Mouse (Mus musculus) right cerebral cortex, postnatal 25 days (tissue): ENCODE results near the gene Tmem232.
"Not testable (repeated sequence)": the region's sequence is repeated elsewhere in the genome, so short reads cannot be mapped to it uniquely, and the experiment has no call there.

Source experiments
- DNase-seq: peaks from one replicate; pipeline ENCODE4 v3.0.0; 2022

The Tmem232 gene

DNA sequence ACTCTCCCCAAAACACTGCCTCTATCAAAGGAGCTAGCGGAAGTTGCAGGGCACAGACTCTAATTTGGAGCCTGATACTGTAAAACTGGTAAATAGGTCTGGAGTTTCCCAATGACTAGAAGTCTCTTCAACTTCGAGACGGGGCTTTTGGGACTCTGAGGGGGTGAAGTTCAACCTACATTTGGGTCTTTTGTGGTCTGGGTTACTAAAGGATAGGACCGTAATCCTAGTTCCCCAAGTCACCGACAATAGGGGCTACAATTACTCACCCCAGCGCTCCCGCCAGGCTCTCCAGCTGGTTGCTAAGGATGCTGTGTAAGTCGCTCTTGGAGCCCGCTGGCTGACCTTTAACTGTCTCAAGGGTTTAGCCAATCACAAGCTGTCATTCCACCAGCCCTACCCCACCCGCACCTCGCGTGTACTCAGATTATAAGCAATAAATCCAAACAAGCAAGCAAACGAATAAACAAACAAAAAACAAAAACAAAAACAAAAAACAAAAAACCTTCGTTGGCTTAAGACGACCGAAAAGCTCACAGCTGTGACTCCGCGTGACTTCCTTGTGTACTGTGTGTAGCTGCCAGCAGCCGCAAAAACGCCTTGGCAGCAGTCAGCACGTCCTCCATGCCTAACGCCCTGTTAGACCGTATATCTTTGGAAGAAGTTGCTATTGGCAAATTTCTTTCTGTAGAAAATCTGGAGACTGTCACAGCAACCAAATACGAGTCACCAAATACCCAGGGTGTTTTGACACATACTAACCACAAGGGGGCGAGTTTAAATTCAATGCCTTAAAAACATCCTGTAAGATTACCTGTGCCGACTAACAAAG lies at the start of gene Tmem232:
TSS of gene Tmem232 (minus strand) at position 342 of the 832 bp plus-strand sequence.
- no peak for DNase-seq

- DNase-seq, result no peak
Observed at GRCm38 (mm10) chr17:65586892-65587291, 46.3 kb upstream of the Tmem232 start.

DNA sequence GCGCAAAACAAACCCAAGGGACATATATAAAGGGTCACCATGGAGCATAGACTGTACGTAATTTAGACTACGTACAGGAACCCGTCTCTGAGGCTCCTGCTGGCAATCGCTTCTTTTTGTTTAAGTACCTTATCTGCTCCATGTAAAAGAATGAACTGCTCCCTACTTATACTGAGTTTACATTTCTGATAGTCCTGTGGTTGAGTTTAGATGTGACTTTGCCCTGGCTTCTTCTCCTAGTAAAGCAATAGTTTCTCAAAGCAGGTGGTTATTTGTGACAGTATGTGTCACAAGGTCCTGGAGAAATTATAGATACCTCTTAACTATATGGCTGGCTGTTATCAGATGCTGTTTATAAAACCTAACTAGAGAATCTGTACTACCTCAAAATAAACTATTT lies 40.9 kb upstream of the Tmem232 start:
- DNase-seq, result no peak

DNA sequence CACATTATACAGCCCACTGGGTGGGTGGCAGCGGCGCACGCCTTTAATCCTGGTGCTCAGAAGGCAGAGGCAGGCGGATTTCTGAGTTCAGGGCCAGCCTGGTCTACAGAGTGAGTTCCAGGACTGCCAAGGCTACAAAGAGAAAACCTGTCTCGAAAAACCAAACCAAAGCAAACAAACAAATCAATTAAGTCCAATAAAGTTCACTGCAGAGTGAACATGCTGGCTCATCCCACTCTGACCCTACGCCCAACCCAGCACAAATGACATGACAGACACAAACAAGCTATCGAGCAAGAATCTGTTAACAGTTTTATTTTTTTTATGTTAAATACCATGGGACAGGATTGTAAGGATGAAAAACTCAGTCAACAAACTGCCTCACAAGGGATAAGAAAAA lies 39.2 kb upstream of the Tmem232 start:
- DNase-seq, result no peak

- DNase-seq, result no peak
Observed at GRCm38 (mm10) chr17:65575339-65575738, 34.8 kb upstream of the Tmem232 start.

DNA sequence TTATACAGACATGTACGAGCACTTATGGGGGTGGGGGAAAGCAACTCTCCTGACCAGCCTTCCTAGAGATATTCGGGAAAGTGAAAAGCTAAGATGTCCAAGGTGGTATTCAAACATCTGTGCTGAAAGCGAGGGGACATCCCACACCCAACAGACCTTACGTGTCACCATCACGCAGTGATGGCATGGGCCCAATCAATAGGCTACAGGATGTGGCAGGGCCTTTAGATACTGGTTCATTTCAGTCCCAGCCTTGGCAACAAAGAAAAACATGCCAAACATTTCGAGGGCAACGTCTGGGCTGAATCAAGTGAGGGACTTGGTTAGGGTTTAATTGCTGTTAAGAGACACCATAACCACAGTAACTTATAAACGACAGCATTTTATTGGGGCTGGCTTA lies 34.3 kb upstream of the Tmem232 start:
- no peak for DNase-seq

DNA sequence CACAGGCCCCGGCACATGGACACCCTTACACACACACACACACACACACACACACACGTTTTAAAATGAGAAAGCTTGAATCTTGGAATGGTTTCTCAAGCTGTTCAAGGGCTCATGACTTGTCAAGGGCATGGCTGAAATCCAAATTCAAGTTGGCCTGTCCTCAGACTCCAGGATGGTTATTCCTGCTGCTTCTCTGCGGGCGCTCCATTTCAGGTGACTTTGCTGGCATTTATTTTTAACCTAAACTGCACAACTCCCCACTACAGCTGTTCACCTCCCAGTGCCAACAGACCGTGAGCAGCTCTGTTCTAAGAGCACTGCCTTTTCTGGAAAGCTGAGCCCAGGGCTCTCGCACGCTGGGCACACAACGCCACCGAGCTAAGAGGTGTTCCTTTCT lies 31.3 kb upstream of the Tmem232 start:
- DNase-seq, result peak; percentile 27

DNA sequence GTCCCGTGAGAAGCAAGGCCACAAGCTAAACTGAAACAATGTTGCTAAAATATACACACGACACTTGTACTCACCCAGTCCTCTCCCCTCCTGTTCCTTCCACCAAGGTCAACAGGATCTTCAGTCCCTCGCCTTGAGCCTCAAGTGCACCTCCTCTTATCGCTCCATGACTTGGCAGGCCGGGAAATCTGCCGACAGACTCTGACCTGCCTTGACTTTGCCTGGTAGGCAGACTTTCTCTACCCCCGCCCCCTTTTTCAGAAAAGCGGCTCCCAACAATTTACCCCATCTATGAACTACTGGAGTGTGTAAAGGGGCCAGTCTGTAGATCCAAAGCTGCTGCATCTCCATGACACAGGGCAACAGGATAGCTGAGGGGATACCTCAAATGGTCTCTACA lies 30.9 kb upstream of the Tmem232 start:
- DNase-seq, result no peak

DNA sequence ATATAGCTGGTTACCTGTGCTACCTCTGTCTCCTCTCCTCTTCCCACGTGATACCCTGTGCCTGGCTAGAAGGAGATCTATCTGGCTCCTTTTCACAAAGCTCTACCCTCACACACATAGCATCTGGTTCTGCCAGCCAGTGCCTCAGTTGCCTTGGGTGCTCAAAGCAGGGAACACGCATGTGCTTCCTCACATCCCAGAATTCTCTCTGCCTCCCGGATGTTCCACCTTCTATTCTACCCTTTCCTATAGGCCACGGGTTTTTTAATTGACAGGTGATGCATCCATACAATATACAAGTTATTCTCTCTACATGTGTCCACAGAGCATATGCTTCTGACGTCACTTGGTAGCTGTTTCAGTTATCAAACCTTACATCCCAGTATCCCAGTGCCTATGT lies 23.6 kb upstream of the Tmem232 start:
- no peak for DNase-seq

GRCm38 (mm10) chr17:65563345-65563744 lies 22.8 kb upstream of the Tmem232 start:
- no peak for DNase-seq

DNA sequence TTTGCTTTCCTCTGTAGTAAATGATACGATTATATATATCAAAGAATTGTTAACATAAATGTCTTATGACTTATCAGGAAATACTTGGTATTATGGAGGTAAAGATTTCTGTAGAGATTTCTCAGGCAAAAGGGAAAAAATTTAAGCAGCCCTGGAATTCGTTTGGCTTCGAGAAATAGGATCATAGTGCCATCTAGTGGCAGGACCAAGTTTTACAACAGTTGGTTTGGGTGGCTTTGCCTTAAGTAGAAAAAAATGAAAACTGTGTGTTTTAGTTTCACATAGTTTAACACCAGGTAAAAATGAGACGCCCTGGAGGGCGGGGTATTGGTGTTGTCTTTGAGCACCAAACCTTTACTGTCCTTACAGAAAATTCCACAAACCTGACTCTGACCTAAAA lies 22.2 kb upstream of the Tmem232 start:
- DNase-seq, result peak; percentile 63

GRCm38 (mm10) chr17:65561361-65562015 lies 20.9 kb upstream of the Tmem232 start:
- no peak for DNase-seq

- DNase-seq, result no peak
Observed at GRCm38 (mm10) chr17:65559273-65559672, 18.7 kb upstream of the Tmem232 start.

DNA sequence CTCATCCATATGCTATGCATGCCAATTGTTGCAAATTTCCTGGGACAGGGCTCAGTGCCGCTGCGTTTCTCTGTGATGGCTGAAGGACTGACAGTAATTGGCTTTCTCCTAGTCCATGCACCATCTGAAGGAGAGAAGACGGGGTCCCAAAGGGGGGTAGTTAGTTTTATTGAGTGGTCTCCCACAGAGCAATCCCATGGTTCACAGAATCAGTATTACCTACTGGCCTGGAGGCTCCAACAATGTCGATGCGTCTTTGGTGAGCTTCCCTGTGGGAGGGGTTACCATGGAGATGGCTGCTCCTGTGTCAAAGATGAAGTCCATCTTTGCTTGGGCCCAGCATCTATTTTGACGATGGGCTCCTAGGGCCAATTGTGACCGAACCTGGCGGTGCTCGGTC lies 18.2 kb upstream of the Tmem232 start:
- DNase-seq, result no peak

- no peak for DNase-seq
Observed at GRCm38 (mm10) chr17:65558217-65558616, 17.6 kb upstream of the Tmem232 start.

DNA sequence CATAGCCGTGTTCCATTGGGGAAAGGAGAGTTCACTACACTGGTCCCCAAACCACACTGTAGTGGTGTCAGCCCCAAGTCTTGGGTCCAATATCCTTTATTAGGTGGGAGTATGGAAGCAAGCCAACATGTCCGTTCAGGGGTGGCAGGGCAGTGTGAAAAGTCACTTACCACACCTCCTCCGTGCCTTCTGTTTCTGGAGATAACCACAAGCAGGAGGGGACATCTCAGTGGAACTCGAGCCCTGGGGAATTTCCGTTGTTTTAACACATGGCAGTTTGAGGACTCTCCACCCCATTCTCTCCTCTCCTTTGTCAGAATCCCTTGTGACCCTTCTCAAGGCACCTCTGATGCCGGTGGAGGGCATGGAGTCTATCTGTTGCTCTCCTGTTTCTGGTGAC lies 16.6 kb upstream of the Tmem232 start:
- DNase-seq, result no peak

DNA sequence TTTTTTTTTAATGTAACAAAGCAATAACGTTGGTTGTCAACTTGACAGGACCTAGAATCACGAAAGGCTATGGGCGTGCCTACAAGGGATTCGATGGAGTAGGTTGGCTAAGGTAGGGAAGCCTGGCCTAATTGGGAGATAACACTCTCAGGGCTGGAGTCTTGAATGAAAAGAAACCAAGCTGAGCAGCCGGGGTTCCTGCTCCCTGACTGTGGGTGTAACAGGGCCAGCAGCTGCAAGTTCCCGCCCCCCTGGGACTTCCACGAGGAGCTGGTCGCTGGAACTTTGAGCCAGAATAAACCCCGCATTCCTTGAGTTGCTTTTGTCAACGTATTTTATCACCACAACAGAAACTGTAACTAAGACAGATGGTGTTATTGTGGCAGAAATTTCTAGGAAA lies 16.2 kb upstream of the Tmem232 start:
- DNase-seq, result no peak

- no peak for DNase-seq
Observed at GRCm38 (mm10) chr17:65552426-65552997, 11.9 kb upstream of the Tmem232 start.

- DNase-seq, result no peak
Observed at GRCm38 (mm10) chr17:65550357-65550756, 9.8 kb upstream of the Tmem232 start.

DNA sequence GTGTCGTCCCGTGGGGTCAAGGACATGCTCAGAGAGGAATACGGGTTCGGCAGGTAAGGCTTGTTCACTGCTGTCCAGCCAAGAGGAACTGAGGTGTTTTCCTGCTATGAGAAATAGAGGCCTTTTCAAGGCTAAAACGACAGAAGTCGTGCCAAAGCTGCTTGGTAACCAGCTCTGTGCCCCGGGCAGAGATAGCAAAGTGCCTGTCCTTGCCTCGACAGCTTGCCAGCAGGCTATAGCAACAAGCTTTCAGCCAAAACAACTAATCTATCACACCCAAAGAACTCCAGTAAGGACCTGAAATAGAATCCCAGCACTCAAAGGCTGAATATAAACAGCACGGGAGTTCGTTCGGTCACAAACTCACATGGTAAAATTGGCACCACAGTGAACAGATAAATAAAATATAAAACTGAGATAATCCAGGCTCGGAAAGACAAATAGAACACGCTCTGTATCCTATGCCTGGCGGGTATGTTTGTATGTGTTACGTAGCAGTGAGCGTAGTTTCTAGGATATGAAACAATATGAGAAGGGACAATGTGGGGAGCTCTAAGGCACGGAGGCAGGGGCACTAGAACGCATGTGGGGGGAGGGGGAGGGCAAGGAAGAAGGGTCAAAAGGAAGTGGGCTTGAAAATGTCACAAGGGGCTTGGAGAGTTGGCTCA lies 8.2 kb upstream of the Tmem232 start:
- DNase-seq, result no peak

- DNase-seq, result not testable (repeated sequence)
Observed at GRCm38 (mm10) chr17:65546221-65546620, 5.6 kb upstream of the Tmem232 start.

- DNase-seq, result no peak
Observed at GRCm38 (mm10) chr17:65536156-65536555, 4.4 kb downstream of the Tmem232 start.

GRCm38 (mm10) chr17:65532381-65532780 lies 8.2 kb downstream of the Tmem232 start:
- not testable (repeated sequence) for DNase-seq

GRCm38 (mm10) chr17:65527529-65527928 lies 13.1 kb downstream of the Tmem232 start:
- no peak for DNase-seq
